Mouse (Mus musculus) A20 (cell line): ENCODE data around the gene Pnpla5.
A peak's percentile ranks its signal among the peaks of the same experiment; 100 is the strongest.
"Not testable (repeated sequence)": the region's sequence is repeated elsewhere in the genome, so short reads cannot be mapped to it uniquely, and the experiment has no call there.

Experiments
- DNase-seq: peaks from one replicate; pipeline ENCODE4 v3.0.0-alpha.2; 2011; ENCODE audit warnings: low read depth, low spot score

Pnpla5 gene

GRCm38 (mm10) chr15:84116466-84116865, 6.5 kb downstream of the Pnpla5 start:
- DNase-seq: peak; percentile 13

GRCm38 (mm10) chr15:84115727-84116126, 7.2 kb downstream of the Pnpla5 start:
- DNase-seq: no peak

- no peak for DNase-seq
Measured at GRCm38 (mm10) chr15:84113873-84114272, 9.1 kb downstream of the Pnpla5 start.

GRCm38 (mm10) chr15:84108899-84109298, 14.1 kb downstream of the Pnpla5 start:
- no peak for DNase-seq

GRCm38 (mm10) chr15:84105924-84106500, 17.0 kb downstream of the Pnpla5 start:
- DNase-seq: no peak

- DNase-seq: no peak
Measured at GRCm38 (mm10) chr15:84105105-84105923, 17.7 kb downstream of the Pnpla5 start, which contains the start of gene Sult4a1. TSS of gene Sult4a1 (minus strand) at chr15:84105754.

GRCm38 (mm10) chr15:84104626-84105025, 18.3 kb downstream of the Pnpla5 start:
- DNase-seq: no peak

GRCm38 (mm10) chr15:84097536-84097935, 25.4 kb downstream of the Pnpla5 start:
- DNase-seq: not testable (repeated sequence)

GRCm38 (mm10) chr15:84096051-84096450, 26.9 kb downstream of the Pnpla5 start:
- no peak for DNase-seq

- no peak for DNase-seq
Measured at GRCm38 (mm10) chr15:84094921-84095320, 28.1 kb downstream of the Pnpla5 start.

GRCm38 (mm10) chr15:84086775-84087174, 36.2 kb downstream of the Pnpla5 start:
- DNase-seq: no peak

- DNase-seq: no peak
Measured at GRCm38 (mm10) chr15:84086364-84086763, 36.6 kb downstream of the Pnpla5 start.

- no peak for DNase-seq
Measured at GRCm38 (mm10) chr15:84080069-84080468, 42.9 kb downstream of the Pnpla5 start.

- DNase-seq: no peak
Measured at GRCm38 (mm10) chr15:84079519-84079918, 43.5 kb downstream of the Pnpla5 start.

GRCm38 (mm10) chr15:84078667-84079066, 44.3 kb downstream of the Pnpla5 start:
- DNase-seq: peak; percentile 10

GRCm38 (mm10) chr15:84077151-84077550, 45.8 kb downstream of the Pnpla5 start:
- DNase-seq: no peak

GRCm38 (mm10) chr15:84074705-84075185, 48.2 kb downstream of the Pnpla5 start:
- DNase-seq: peak; percentile 18

- DNase-seq: peak; percentile 56
Measured at GRCm38 (mm10) chr15:84073911-84074704, 48.9 kb downstream of the Pnpla5 start.

GRCm38 (mm10) chr15:84073058-84073457, 49.9 kb downstream of the Pnpla5 start:
- DNase-seq: no peak

GRCm38 (mm10) chr15:84072226-84072625, 50.7 kb downstream of the Pnpla5 start:
- peak; percentile 65 for DNase-seq

GRCm38 (mm10) chr15:84070116-84070676, 52.8 kb downstream of the Pnpla5 start:
- no peak for DNase-seq
